Mouse (Mus musculus) embryo, embryonic 11 days (tissue): ENCODE data around the gene Alad.
A peak's percentile ranks its signal among the peaks of the same experiment; 100 is the strongest.

ENCODE experiments used
- DNase-seq: peaks from one replicate; pipeline ENCODE4 v3.0.0-alpha.2; 2015

Gene Alad

DNA sequence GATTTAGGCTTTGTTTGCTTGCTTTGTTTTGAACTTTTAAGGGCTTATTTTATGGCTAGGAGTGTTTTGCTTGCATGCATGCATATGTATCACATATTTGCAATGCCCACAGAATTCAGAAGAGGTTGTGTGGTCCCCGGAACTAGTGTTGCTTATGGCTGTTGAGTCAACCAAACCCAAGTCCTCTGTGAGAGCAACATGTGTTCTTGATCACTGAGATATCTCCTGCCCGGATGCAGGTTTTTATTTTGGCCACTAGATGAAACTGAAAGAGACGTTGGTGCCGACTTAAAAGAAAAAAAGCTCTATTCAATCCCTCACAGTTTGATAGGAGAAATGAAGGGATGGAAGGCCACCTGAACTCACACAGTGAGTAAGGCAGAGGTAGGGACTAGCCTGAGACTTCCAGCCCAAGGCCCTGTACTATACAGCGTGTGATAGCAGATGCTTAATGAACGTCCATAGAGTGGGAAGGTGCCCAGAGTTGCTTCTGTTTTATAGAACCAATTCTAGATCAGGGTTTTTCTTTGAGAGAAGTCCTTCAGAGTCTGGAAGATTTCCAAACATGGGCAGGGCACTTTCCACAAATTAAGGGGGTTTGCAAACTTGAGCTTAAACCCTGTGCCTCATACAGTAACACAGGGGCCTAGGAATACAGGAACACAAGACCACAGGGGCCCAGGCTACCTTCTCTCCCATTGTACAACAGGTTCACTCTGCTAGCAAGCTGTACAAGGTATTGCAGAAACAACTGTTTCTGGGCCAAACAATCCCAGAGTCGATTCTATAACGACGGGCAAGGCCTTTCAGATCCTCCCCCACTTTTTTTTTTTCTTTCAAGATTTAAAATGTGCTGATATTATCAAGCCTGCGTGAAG is 1.9 kb downstream of the Alad start:
- DNase-seq: no peak

DNA sequence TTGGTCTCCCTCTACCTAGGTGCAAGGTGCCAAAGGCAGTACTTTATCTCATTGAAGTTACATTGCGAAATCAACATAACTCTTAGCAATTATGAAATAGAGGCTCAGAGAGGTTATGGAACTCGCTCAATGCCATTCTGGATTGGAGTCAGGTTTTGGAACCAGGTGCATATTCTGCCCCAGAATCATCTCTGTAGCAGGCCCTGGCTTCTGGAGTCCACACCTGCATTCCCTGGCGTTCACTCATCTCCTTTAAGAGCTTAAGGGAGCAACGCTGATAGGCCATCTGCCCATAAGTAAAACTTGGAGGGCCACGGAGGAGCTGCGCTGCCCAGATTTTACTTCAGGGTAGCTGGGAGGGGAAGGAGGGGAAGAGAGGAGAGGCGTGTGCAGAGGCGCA is 2.7 kb downstream of the Alad start:
- DNase-seq: no peak

DNA sequence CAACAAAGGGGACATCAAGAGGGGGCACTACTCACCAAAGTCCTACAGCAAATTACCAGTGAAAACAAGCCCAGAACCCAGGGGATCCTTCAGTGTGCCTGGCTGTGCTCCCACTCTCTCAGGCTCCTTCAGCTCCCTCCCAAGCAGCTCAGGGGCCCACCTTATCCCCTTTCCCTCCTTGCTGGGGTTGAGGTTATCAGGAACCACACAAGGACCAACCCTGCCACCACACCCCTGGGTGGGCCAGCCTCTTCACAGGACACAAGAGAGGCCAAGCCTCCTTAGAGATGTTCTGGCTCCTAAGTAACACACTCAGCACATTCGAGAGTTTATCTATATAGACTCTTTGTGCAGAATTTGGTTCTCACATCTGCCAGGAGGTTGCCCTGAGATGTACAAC is 3.1 kb downstream of the Alad start:
- DNase-seq: no peak

DNA sequence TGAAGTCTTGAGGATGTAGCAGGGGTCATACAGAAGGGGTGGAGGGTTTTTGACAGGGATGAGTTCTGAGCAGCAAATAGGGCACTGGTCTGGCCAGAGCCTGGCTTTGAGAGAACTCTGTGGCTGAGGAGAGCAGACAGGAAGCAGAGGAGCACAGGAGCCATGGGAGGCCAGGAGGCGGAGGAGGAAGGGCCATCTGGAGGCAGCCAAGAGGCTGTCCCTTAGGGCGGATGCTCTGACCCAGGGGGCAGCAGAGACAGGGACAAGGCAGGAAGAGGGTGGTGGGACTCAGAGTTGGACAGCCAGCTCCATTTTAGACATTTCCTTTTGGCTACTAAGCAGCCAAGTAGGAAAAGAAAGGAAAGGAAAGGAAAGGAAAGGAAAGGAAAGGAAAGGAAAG is 3.6 kb downstream of the Alad start:
- DNase-seq: no peak

DNA sequence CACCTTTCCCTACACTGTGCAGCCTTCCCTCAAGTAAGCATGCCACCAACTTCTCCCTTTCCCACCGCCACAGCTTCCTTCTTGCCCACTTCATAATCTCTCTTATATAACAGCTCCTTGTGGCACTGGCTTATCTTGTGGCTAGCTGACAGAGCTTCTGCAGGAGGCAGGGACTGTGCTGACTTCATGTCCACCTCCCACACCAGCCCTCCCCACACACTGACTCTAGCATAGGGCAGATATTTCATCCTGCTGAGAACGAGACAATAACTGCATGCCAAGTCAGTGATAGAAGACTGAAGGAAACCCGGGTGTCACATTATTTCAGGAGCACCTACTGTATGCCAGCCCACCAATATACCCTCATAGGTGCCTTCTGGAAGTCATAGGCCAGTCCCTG is 4.2 kb downstream of the Alad start:
- no peak for DNase-seq

DNA sequence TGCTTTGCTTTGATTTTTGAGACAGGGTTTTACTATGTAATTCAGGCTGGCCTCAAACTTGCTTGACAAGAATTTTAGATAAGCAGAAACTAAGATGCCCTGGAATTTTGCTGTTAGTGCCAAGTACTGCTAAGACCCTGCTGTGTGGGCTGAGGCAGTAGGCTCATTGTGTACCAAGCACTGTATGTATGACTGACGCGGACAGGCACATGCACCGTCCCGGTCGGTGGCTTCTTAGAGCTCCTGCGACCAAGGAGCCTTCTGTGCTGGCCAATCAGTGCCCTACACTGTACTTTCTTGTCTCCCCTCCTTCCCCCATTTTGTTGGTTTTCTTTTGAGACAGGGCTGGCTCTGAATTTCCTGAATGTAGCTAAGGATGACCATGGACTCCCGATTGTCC is 4.7 kb downstream of the Alad start:
- no peak for DNase-seq

DNA sequence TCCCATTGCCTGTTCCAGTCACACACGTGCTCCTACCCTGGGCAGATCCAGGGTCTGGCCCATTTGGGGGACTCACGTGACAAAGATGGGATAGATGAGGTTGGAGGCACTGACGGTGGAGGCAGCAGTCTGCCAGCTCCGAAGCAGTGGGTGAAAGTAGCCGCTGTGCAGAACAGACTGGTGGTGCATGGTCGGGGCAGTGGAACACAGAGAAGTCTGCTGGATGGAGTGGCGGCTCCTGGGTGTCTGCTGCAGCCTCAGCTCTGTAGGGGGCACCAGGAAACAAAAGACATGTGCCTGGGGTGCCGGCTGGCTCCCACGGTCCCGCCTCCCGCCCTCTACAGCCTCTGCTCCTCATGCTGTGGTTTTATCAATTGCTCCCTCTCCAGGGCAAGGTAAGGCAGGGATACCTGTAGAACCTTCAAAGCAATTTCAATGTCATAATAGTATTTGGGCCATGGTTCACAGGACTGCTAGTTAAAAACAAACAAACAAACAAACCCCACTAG is 5.7 kb downstream of the Alad start:
- DNase-seq: no peak

DNA sequence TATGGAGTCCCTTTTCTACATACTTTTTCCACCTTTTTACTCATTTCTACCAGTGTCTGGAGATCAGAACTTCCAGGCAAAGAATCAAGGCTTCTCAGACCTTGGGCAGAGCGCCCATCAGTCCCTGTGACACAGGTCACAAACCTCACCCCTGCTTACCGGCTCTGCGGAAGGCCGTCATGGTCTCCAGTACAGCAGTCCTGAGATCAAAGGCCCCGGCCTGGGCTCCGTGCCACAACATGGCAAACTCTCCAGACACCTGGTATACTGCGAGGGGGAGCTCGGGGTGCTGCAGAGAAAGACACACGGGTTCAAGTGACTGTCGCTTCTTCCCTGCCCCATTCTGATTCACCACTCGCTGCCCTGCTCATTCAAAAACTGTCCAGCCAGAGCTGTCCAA is 9.8 kb downstream of the Alad start:
- DNase-seq: no peak

DNA sequence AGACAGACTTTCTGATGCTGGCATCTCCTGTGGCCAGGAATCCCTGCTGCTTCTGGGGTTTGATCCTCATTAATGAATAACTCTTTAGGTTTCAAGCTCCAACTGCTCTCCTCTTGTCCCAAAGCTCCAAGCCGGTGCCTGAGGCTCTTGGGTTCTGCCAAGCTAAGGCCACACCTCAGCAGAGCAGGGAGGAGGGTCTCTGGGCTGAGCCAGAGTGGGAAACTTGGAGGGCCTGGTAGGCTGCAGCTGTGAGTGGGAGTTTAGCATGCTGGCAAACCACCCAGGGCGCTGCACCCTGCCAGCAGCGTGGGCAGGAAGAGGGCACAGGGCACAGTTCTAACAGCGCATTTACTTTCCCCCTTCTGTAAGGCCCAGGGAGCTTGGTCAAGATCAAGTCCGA is 10.9 kb downstream of the Alad start:
- no peak for DNase-seq

DNA sequence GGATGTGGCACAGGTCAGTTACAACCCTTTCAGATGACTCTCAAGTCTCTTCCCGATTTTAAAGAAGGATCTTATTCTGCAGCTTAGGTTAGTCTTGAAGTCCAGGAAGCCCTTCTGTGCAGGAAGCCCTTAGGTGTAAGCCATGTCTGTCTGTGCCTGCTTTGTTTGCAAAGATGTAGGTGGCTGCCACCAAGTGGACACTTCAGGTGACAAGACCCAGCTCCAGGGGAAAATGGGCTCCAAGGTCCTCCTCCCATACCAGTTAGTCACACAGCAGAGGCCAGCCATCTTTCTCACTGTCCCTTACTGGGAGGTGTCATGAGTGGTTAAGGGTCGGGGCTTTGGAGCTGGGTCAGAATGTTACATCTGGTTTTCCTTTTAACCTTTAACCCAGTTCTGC is 12.9 kb downstream of the Alad start:
- DNase-seq: peak; percentile 26

DNA sequence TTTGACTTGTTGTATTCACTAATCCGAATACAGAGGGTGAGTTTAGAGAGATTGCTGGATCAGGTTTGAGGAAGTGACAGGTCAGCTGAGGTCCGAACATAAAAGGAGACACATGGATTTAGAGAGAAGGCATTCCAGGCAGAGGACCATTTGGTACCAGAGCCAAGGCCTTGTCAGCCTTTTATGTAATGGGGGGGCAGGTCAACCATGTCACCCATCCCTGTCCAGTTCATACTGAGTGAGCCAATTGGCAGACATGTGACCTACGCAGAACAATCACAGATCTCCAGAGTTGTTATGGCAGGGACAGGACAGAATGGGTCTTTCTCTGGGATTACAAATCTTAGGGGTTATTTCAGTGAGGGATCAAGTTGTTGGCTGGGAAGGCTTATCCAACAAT is 13.7 kb downstream of the Alad start:
- DNase-seq: no peak

DNA sequence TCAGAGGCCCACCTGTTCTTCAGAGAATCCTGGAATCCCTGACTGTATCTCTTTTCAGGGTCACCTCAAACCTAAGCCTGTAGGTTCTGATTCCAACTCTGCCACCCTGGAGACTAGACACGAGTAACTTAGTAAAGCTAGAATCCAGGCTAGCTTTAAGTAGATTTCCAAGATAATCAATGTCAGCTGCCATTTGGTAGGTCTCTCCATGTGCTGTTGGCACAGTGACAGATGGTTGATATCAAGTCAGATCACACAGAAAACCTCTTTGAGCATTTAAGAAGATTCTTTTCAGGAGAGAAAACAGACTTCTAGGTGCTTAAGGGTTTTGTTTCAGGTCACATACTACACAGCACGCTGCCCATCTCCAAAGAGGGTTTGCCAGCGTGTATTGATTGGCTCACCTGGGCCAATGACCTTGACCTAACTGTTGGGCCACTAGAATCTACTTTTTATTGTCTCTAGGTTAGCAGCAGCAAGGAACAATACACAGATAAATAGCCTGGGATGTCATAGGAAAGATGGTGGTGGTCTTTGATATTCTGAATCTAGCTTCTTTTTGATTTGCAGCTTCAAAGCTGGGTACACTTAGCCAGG is 16.2 kb downstream of the Alad start, which contains the start of gene Hdhd3:
TSS of gene Hdhd3 (minus strand) at position 94 of the 597 bp plus-strand sequence.
- DNase-seq: no peak

DNA sequence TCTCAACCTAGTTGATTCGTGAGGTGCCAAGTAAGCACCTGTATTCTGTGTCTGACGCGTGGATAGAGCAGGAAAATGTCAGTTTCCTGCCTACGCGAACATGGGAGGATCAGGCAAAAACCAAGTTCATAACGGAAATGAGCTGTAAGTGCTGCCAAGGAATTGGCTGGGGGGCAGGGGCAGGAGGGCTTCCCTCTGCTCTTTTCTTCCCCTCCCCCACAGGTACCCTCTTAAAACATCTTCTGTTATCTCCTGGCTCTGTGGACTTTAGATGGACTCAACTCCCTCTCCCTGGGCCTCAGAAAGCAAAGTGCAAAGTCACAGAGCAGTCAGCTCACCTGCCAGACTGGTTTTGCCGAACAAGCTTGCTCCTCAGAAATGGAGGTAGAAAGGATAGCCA is 16.7 kb downstream of the Alad start:
- DNase-seq: no peak

DNA sequence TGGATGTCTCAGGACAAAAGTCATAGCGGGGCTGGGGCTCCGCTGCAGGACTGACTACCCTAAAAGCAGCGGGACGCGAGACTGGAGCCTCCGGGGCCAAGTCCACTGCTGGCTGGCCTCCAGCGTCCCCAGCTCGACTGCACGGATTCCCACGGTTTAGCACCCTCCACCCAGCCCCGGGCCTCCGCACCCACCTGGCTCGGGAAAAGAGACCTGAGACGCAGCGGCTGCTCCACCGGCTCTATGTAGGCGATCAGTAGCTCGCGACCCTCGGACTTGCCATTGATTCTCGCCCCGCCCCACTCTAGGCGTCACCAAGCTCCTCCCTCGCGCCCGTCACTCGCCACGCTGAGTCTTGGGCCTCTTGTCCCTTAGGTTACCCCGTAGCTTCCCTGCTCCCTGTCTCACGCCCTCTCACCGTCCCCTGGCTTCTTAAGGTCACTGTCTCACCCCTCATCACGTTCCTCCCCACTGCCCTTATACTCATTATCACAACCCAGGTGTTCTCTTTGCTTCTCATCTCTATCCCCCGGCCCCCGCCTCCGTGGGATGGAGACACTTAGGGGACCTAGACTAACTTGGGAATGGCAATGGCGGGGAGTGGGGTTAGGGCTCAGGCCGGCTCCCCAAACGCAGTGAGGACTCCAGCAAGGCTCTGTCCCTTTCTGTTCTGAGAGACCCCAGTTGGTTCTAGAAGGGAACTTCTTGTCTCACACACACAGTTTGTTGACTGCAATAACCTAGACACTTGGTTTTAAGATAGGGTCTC is 17.6 kb downstream of the Alad start:
- peak; percentile 95 for DNase-seq

DNA sequence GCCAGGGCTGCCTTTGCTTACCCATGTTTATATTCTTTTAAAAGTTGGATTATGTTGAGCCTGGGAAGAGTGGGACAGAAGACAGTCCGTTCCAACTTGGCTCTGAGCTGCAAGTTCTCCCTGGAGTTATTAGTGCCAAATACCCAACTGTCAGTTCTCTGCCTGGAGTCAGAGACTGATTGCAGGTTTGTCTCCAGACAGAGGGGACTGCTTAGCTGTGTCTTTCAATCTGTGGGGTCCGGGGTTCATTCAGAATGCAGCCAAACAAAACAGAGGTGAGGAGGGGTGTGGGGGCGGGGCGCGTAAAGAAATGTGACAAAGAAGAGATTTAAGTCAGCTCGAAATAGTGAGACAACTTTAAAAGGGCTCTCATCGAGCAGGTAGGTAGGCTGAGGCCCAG is 18.2 kb downstream of the Alad start:
- peak; percentile 26 for DNase-seq

DNA sequence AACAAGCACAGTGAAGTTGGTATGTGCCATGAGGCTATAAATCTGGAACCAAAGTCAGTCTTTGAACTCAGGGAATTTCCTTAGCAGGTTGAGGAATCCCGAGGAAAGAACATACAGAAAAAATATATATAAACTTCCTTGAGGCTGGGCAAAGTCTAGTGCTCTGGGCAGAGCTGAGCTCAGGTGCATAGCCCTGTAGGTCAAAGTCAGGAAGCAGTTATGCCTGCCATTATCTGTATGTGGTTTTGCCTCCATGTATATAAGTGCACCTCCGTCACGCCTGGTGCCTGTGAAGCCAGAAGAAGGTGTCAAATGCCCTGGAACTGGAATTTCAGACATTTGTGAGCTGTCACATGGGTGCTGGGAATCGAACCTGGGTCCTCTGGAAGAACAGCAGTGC is 18.9 kb downstream of the Alad start:
- DNase-seq: no peak

DNA sequence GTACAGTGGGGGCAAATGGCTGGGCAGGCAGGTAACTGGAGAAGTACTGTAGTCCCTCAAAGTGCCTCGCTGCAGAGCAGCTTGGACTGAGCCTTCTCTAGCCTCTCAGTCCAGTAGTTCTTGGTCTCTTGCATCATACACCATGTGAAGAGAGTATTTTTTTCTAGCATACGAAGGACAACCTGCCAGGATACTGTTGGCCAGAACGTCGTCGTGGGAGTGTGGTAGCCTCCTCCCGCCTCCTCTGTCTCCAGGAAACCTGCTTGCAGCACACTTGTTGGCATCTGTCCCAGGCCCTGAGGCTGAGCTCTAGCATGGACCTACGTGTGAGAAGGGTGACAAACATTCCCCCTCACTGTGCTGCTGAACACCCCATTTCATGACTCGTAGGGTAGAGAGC is 22.9 kb downstream of the Alad start:
- DNase-seq: no peak

DNA sequence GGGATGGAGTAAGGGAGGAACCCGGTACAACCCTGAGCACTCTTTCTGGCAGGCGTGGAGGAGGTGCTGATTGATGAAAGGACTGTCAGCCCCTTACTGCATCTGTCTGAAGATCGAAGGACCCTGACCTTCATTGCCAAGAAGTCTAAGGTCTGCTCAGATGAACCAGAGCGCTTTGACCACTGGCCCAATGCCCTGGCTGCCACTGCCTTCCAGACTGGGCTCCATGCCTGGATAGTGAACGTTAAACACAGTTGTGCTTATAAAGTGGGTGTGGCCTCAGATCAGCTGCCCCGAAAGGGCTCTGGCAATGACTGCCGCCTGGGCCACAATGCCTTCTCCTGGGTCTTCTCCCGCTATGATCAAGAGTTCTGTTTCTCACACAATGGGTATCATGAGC is 23.8 kb downstream of the Alad start:
- no peak for DNase-seq

DNA sequence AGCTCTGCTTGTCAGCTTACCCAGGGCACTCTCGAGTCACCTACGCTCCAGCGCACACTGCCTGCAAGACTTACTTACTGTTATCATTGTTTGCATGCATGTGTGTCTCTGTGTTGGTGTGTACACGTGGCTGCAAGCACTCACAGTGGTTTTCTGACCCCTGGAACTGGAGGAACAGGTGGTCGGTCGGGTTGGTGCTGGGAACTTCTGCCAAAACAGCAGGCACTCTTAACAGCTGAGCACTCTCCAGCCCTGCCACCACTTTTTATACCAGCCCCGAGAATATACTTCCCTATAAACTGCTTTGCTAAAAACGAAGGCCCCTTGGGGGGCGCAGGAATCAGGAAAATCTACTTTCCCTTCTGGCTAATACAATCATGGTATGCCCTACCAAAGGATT is 25.5 kb downstream of the Alad start:
- DNase-seq: no peak

DNA sequence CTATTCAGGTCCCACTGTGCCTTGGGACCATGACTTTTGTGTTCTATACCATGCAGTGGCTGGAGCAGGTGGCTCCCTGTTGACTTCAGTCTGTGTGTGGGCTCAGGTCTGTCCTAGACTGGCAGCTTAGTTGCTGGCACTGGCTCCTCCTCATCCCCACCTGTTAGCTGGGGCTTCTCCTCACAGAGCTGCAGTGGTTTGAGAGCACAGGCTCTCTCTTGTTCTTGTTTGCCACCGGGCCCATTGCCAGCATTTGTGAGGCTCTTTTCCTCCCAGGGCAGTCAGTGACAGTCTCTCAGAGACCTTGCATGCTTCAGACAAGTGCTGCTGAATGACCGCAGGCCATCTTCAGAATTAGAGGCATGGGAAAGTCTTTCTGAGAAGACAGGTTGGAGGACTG is 27.0 kb downstream of the Alad start:
- DNase-seq: no peak

DNA sequence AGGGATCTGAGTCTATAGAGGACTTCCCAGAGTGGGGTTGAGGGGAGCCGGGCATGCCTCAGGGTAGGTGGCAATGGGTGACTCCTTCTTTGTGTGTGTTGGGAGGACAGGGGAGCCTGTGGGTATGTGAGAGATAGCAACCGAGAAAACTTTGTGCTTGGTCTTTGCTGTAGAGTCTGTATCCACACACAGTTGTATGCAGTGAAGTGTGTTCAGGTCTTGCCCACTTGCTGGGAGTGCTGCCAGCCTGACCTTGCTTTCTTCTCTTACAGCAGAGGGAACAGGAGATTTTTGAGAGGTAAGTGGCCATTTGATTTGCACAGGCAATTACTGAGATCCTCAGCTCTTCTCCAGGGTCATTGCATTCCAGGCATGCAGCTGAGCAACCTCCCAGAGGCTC is 31.8 kb downstream of the Alad start:
- DNase-seq: no peak

DNA sequence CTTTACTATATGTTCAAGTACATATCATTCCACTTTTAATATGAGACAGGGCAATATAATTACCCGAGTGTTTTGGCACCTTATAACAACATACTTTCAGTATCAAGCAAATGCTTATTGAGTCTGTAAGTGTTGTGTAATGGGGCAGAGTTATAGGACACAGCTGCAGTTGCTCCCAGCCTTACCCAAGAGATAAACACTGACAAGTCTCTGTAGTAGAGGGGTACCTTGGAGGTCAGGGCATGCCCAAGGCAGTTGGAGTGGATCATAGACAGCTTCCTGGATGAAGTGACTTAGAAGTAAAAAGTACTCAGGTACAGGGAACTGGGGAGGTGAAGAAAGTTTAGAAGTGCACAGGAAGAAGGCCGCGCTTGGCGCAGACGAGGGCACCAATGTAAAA is 32.5 kb downstream of the Alad start:
- no peak for DNase-seq

DNA sequence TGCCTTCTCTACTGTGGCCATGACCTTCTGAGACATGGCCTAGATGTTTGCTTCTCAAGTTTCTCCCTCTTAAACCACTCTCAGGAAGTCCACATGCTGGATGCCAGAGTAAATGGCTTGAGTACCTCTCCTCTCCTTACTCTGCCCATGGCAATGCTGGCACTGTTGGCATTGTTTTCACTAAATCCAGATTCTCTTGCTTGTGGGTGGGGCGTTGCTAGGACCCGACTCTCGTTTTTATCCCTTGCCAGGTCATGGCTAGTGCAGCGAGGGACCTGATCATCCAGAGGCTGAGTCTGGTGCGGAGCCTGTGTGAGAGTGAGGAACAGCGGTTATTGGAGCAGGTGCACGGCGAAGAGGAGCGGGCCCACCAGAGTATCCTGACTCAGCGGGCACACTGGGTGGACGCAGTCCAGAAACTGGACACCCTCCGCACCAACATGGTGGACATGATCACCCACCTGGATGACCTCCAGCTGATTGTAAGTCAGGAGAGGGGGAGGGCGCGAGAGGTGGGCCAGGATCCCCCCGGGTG is 33.5 kb downstream of the Alad start:
- DNase-seq: no peak
